Mouse (Mus musculus) ES-Bruce4 (cell line): ENCODE data around the gene Lrrc36. TPM values are rescaled to one million over a fixed set of nuclear protein-coding genes. Genes with fewer than 3 reads are reported as not detected.
A peak's percentile ranks its signal among the peaks of the same experiment; 100 is the strongest.

Source experiments
- H3K27ac ChIP-seq: 2 replicates; pipeline ENCODE4 v1.5.1; 2012; ENCODE audit warnings: low read length, inconsistent platforms; ENCODE audit not compliant: insufficient read depth
- H3K27me3 ChIP-seq: 2 replicates; pipeline ENCODE4 v1.6.1; 2012; ENCODE audit warnings: mild to moderate bottlenecking, low read length, inconsistent platforms; ENCODE audit not compliant: control insufficient read depth, poor library complexity, insufficient read depth, severe bottlenecking
- H3K36me3 ChIP-seq: 2 replicates; pipeline ENCODE4 v1.6.1; 2012; ENCODE audit warnings: inconsistent platforms, mild to moderate bottlenecking, low read length, moderate library complexity; ENCODE audit not compliant: control insufficient read depth, poor library complexity, insufficient read depth, severe bottlenecking
- H3K4me1 ChIP-seq: one replicate; pipeline ENCODE4 v1.8.1; 2011; ENCODE audit warnings: low read length; ENCODE audit not compliant: control insufficient read depth, insufficient read depth
- H3K4me3 ChIP-seq: 2 replicates; pipeline ENCODE4 v1.5.1; 2011; ENCODE audit warnings: low read depth, mild to moderate bottlenecking, low read length
- H3K9ac ChIP-seq: 2 replicates; pipeline ENCODE4 v1.6.1; 2012; ENCODE audit warnings: low read depth, mild to moderate bottlenecking, inconsistent platforms; ENCODE audit not compliant: poor library complexity, severe bottlenecking
- H3K9me3 ChIP-seq: replicated peaks from 2 replicates; pipeline ENCODE4 v1.6.1; 2012; ENCODE audit warnings: mild to moderate bottlenecking, low read length, inconsistent platforms; ENCODE audit not compliant: control insufficient read depth, poor library complexity, insufficient read depth, severe bottlenecking
- CTCF ChIP-seq: IDR thresholded peaks from one replicate; pipeline ENCODE4 v1.8.1; 2011; ENCODE audit warnings: low read depth, low read length
- EP300 ChIP-seq: IDR thresholded peaks from 2 replicates; pipeline ENCODE4 v1.6.1; 2011; ENCODE audit warnings: low read depth, low read length; ENCODE audit not compliant: insufficient read depth
- POLR2A ChIP-seq: IDR thresholded peaks from one replicate; pipeline ENCODE4 v1.8.1; 2011; ENCODE audit warnings: low read length; ENCODE audit not compliant: insufficient read depth
- polyA plus RNA-seq: library from polyadenylated mRNA; stranded (reverse); fragments of >200 nt; gene quantifications from 2 replicates; pipeline ENCODE4 v1.2.4, GENCODE M21; 2011; ENCODE audit warnings: low read depth; ENCODE audit not compliant: missing spikeins, insufficient read depth, insufficient read length

Lrrc36 gene
- polyA plus RNA-seq, 1 experiment = 1.3 TPM

DNA sequence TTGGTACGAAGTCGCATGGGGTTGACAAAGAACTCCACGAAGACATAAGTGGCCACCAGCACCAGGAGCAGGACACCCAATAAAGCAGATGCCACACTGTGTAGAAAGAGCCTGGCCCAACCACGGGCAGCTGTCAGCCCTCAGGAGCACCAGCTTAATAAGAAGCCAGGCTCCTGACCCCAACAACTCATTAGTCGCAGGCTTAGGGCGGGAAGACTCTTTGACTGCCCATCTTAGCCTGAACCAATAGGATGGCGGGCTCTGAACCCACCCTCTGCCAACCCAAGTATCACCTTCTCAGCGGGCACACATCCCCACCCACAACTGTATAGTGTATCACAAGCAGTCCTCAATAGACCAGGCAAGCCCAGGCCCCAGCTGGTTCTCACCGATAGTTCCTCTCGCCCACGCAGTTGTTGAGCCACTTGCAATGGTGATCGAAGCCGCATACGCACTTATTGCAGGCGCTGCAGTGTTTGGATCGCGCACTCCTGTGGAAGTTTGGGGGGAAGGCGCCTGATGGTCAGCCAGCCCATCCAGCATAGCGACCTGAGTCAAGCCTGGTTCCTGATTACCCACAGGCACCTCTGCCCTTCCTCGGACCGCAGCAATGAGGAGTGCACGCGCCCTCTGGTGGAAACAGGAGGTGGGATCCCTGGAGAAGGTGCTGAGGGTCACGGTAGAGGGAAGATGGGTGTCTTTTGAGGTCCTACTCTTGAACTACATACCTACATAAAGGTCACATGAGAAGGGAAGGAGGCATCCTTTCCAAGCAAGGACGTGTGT, 63.5 kb downstream of the Lrrc36 start:
- no peak overlapping the region for H3K9ac ChIP-seq
- no peak overlapping the region for H3K4me3 ChIP-seq
- H3K4me1 ChIP-seq = peaks cover 3% of the 10 kb centered on the region
- no peaks in the 10 kb centered on the region for H3K9me3 ChIP-seq
- peak; percentile 97 for TF ChIP-seq CTCF
- TF ChIP-seq POLR2A = no peak
- peak; percentile 53; the same call in 1 of the 2 replicates for TF ChIP-seq EP300
- H3K27me3 ChIP-seq = no peaks in the 10 kb centered on the region
- H3K27ac ChIP-seq = no peak overlapping the region
- H3K36me3 ChIP-seq = no peaks in the 10 kb centered on the region

DNA sequence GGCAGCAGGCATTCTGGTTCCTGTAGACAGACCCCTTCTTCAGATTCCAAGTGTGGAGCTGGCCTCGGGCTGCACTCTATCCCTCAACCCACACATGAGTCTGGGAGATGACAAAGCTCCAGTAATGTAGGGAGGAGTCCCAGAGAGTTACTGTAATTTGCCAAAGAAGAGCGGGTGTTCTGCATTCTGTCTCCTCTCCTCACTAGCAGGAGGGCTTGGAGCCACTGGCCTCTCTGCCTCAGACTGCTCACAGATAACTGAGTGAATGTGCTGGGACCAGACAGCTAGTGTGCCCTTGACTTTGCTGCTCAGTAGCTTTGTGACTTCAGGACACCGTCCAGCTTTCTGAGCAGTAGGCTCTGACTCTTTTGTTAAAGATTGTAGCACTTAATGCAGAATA, 64.4 kb downstream of the Lrrc36 start:
- no peak for TF ChIP-seq POLR2A
- no peak for TF ChIP-seq CTCF
- Histone ChIP-seq H3K9me3 (no peaks in the 10 kb centered on the region), H3K27me3 (no peaks in the 10 kb centered on the region), H3K27ac (no peak overlapping the region), H3K4me3 (no peak overlapping the region), H3K36me3 (no peaks in the 10 kb centered on the region), H3K4me1 (peaks cover 3% of the 10 kb centered on the region), H3K9ac (no peak overlapping the region)

DNA sequence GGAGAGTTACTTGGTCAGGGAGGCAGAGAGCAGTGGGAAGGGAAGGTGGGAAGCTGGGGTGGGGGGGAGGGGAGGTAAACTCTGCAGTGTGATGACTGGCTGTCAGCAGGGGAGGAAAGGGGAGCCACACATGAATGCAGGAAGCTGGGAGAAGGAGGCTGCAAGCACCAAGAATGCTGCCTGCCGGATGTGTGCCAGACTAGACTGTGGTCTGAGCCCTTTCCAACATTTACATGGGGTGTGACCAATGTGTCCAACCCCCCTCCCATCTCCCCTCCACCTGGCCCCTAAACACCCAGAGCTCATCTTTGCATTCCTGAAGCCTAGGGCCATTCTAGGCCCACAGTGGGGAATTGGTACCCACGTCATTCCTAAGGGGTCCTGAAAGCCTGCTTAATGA, 67.6 kb downstream of the Lrrc36 start:
- no peaks in the 10 kb centered on the region for H3K9me3 ChIP-seq
- H3K36me3 ChIP-seq = no peaks in the 10 kb centered on the region
- no peaks in the 10 kb centered on the region for H3K27me3 ChIP-seq
- H3K4me1 ChIP-seq = peaks cover 3% of the 10 kb centered on the region
- TF ChIP-seq EP300 (0 out of 2 replicates have a peak, but pooled peaks have one; percentile 49), POLR2A (no peak)
- H3K27ac ChIP-seq = no peak overlapping the region
- no peak overlapping the region for H3K9ac ChIP-seq
- H3K4me3 ChIP-seq = no peak overlapping the region

GRCm38 (mm10) chr8:105481453-105481852, 68.1 kb downstream of the Lrrc36 start:
- no peak overlapping the region for H3K4me3 ChIP-seq
- H3K36me3 ChIP-seq = no peaks in the 10 kb centered on the region
- no peaks in the 10 kb centered on the region for H3K9me3 ChIP-seq
- TF ChIP-seq EP300 = no peak
- TF ChIP-seq POLR2A = no peak
- peak; percentile 77 for TF ChIP-seq CTCF
- no peak overlapping the region for H3K27ac ChIP-seq
- peaks cover 3% of the 10 kb centered on the region for H3K4me1 ChIP-seq
- H3K27me3 ChIP-seq = no peaks in the 10 kb centered on the region
- no peak overlapping the region for H3K9ac ChIP-seq

- H3K9me3 ChIP-seq = no peaks in the 10 kb centered on the region
- H3K27me3 ChIP-seq = no peaks in the 10 kb centered on the region
- H3K27ac ChIP-seq = no peak overlapping the region
- no peak overlapping the region for H3K9ac ChIP-seq
- H3K4me1 ChIP-seq = peaks cover 3% of the 10 kb centered on the region
- no peak overlapping the region for H3K4me3 ChIP-seq
- H3K36me3 ChIP-seq = no peaks in the 10 kb centered on the region
- TF ChIP-seq EP300 (no peak), POLR2A (no peak), CTCF (no peak)
Measured at GRCm38 (mm10) chr8:105482123-105482522, 68.8 kb downstream of the Lrrc36 start.

GRCm38 (mm10) chr8:105483212-105484029, 70.0 kb downstream of the Lrrc36 start:
- H3K27ac ChIP-seq = no peak overlapping the region
- no peaks in the 10 kb centered on the region for H3K9me3 ChIP-seq
- H3K4me1 ChIP-seq = peaks cover 3% of the 10 kb centered on the region
- no peak overlapping the region for H3K4me3 ChIP-seq
- TF ChIP-seq EP300 = no peak
- peak; percentile 65 for TF ChIP-seq CTCF
- no peak for TF ChIP-seq POLR2A
- H3K27me3 ChIP-seq = no peaks in the 10 kb centered on the region
- no peak overlapping the region for H3K9ac ChIP-seq
- H3K36me3 ChIP-seq = no peaks in the 10 kb centered on the region
